Mouse (Mus musculus) gonadal fat pad, adult 2 months (tissue): Measurements from ENCODE around the gene Myh14. TPM values are rescaled to one million over a fixed set of nuclear protein-coding genes. Genes with fewer than 3 reads are reported as not detected.
"Not testable (repeated sequence)": the region's sequence is repeated elsewhere in the genome, so short reads cannot be mapped to it uniquely, and the experiment has no call there.

Experiments used
- DNase-seq: peaks from one replicate; pipeline ENCODE4 v3.0.0-alpha.2; 2012; ENCODE audit warnings: low read depth
- polyA plus RNA-seq: library from polyadenylated mRNA; depleted of rRNA; stranded (reverse); fragments of >200 nt; gene quantifications from 2 replicates; pipeline ENCODE4 v1.2.3, GENCODE M21; 2012; rRNA removed

Myh14 gene
- polyA plus RNA-seq, result 5.7 and 6.2 TPM in 2 replicates

GRCm38 (mm10) chr7:44670803-44671202 is at the start of gene Myh14:
Gene Myh14 (minus strand): TSS chr7:44670843.
- DNase-seq, result no peak

GRCm38 (mm10) chr7:44709881-44710280 is 39.2 kb upstream of the Myh14 start:
- no peak for DNase-seq

DNA sequence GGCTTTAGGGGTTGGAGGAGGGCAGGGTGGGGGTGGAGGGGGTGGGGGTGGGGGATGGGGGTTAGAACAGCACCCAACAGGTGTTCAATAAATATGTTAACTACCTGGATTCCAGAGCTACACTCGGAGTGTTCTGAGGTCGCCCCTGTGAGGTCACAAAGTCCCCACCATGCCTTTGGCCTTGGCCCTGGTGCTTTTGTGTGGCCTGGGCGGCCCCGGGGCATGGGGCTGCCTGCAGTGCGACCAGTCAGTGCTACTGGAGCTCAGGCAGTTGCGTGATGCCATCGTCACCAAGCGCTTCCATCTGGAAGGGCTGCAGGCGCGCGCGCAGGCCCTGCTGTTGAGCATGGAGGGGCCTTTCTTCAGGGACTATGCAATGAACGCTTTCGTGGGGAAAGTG is 37.9 kb upstream of the Myh14 start, which contains the start of gene Izumo2:
Gene Izumo2, plus strand, starts transcription at position 169 of the 400 bp plus-strand sequence.
- no peak for DNase-seq

DNA sequence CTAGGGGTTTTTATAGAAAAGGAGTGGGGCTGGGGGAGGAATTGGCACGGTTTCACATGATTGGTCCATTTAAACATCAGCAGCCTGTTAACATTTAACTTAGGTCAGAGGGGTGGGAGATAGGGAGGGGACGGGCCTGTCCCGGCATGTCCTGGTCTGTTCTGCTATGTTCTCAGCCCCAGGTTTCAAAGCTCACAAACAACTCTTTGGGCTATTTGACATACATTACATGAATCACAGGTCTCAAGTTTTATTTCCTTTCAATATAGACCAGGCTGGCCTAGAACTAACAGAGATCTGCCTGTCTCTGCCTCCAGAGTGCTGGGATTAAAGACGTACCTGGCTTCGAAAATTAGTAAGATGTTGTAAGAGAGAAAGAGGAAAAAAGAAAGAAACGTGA is 37.5 kb upstream of the Myh14 start:
- not testable (repeated sequence) for DNase-seq

DNA sequence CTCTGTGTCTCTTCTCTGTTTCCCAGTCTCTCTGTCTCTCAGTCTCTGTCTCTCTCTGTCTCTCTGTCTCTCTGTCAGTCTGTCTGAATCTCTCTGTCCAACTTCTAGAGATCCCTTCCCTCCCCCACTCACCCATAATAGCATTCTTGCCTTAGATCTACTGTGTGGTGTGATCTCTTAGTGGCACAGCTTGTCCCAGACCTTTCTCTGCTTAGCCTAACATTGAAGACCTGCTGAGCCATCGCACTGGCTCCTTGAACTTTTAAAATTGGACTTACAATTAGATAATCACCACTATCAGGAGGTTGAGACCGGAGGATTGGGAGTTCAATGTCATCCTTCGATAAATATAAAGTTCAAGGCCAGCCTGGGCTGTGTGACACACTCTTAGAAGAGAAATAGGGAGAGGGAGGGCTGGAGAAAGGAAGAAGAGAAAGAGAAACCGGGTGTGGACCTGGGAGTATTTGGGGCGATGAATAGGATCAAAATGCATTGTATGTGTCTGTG is 36.6 kb upstream of the Myh14 start:
- DNase-seq, result no peak

DNA sequence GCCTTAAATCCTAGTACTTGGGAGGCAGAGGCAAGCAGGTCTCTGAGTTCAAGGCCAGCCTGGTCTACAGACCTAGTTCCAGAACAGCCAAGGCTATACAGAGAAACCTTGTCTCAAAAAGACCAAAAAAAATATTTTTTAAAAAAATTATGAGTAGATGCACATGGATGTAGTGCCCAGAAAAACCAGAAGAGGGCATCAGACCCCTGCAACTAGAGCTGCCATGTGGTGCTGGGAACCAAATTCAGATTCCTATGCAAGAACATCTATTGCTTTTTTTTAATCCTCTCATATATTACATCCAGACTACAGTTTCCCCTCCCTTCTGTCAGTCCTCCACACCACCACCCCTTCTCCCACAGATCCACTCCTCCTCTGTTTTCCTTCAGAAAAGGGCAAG is 35.7 kb upstream of the Myh14 start:
- DNase-seq, result no peak

DNA sequence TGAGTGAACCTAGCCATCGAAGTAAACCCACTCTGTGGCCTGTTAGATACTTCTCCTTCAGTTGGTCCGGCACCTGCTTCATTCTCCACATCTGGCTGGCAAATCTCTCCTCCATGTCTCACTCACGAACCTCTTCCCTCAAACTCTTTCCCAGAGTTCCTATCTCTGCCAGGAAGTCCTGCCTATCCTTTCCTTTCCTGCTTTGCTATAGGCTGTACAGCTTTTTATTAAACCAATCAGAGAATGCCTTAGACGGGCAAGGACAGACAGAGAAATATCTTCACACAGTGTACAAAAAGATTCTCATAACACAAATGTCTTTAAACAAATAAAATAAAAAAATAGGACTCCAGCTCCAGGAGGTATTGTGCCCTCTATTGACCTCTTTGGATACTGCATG is 34.4 kb upstream of the Myh14 start:
- no peak for DNase-seq

GRCm38 (mm10) chr7:44704363-44704762 is 33.7 kb upstream of the Myh14 start:
- DNase-seq, result no peak

GRCm38 (mm10) chr7:44702985-44703384 is 32.3 kb upstream of the Myh14 start:
- DNase-seq, result no peak

- no peak for DNase-seq
Observed at GRCm38 (mm10) chr7:44701921-44702320, 31.3 kb upstream of the Myh14 start.

GRCm38 (mm10) chr7:44697980-44698379 is 27.3 kb upstream of the Myh14 start:
- DNase-seq, result no peak

DNA sequence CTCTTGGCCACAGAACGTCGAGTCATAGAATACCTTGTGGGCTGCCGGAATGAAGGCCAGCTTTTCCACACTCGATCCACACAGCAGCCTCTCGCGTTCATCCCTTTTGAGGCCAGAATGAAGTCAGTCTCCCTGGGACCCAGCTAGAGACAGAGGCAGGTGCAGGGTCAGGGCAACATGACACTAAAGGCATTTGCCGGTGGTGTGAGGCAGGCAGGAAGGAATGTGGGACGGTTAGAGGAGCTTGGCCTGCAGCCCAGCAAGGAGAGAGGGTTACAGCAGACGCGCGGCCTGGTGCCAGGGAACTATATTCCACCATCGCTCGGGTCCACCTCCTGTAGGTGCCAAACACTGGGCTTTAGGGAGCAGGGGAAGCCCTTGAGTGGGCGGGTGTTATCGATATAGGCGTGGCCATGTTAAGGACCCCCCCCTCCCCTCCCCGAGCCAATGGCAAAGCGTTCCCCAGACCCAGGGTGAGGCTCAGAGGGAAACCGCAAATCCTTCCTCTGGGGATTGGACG is 26.6 kb upstream of the Myh14 start:
- DNase-seq, result no peak

GRCm38 (mm10) chr7:44695223-44695622 is 24.6 kb upstream of the Myh14 start:
- DNase-seq, result no peak

DNA sequence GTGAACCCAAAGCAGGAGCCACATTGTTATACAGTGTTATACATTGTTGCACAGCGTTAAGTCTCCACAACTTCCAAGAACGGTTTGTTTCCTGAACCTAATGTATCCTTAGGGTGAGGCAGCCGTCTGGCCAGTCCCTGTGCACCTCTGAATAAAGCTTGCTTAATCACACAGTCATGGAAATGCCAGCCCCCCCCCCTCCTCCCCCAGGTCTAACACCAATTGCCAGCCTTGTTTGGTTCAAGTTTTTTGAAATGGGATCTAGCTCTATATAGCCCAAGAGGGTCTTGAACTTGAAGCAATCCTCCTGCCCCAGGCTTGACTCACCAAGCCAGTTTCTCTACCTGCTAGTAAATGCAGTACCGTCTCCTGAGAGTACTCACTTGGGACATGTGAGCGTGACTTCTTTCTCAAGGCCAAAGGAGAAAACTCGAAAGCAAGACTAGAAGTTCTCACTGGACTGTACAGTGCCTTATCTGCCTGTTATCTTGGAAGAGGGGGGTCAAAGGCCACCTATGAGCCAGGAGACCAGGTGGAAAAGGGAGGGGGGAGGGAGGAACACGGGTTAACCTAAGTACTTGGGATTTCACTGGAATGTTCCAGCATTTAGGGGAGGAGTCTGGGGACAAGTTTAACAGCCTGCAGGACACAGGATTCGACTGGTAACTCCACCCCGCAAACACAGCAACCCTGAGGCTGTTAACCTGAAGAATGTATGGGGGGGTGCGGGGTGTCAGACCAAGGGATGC is 23.0 kb upstream of the Myh14 start:
- no peak for DNase-seq

GRCm38 (mm10) chr7:44689331-44689730 is 18.7 kb upstream of the Myh14 start:
- no peak for DNase-seq

DNA sequence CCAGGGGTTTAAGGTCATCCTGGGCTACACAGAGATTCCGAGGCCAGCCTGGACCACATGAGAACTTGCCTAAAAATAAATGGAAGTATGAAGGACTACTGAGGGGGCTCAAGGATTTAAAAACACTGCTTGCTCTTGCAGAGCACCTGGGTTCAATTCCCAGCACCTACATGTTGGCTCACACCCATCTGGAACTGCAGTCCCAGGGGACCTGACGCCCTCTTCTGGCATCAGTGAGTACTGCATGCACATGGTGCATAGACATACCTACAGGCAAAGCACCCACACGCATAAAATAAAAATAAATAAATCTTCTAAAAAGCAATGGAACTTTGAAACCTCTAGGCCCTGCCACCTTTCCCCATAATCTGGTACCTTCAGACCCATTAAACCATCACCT is 18.2 kb upstream of the Myh14 start:
- DNase-seq, result no peak

DNA sequence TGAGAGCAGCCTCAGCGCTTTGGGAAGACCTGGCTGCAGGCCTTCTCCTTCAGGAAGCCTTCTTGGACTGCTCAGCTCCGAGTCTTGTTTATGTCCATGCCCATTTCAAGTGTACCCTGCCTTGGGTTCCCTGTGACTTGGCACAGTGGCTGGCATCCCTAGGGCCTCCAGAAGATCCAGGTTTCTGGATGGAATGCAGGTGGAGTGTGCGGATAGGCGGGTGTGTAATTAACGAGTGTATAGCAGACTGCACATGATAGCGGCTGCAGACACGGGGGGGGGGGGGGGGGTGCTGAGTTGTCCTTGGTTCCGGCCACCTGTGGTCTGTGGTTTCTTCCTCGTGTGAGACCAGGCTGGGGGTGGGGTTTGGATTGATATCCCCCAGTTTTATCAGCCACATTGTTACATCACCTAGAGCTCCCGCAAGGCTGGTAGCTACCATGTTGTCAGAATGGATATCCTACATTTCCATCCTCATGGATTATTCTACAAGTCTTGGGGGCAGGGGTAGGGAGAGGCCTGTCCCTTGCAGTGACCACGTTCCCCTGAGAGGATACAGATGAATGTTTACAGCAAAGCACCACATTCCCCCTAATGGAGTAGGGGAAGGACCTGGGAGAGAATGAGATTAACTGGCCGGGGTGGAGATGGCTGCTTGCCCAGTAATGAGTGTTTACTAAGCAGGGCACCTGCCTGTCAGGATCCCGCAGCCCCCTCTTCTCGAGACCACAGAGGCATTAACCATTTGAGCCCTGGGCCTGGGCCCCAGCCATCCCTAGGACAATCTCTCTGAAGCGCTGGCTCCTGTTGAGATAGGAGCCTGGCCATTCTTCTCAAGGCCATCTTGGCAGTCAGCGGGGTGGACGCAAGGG is 15.1 kb upstream of the Myh14 start:
- DNase-seq, result no peak

DNA sequence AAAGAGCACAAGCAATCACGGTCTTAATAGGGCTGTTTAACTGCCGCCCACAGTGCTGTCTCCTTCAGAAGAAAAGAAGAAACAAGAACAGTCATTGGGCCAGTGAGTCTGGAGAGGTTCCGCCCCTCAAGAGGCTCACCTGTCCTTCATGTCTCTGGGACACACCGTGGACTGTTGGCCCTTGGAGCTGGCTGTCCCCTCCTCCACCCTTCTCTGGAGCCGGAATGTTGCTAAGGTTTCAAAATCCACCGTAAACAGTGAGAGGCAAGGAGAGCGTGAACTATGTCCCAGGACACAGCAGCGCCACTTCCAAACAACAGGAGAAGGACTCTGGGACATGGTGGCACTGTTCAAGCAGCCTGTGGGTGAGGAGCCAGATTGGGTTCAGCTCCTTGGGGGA is 13.0 kb upstream of the Myh14 start:
- DNase-seq, result no peak

GRCm38 (mm10) chr7:44676611-44677010 is 6.0 kb upstream of the Myh14 start:
- no peak for DNase-seq

DNA sequence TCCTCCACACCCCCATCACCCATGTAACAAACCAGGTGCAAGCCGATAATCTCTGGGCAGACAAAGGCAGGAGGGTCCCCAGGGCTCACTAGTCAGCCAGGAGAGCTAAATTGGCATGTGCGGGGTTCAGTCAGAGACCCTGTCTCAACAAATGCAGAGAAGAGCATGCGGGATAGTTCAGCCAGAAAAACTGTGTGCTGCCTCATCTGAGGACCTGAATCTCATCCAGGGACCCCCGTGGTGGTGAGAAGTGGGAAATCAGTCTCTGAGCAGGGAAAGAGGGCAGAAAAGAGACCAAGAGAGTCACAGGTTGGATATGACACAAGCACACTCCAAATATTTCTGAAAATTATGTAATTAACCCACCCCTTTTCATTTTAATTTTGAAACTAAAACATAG is 5.5 kb upstream of the Myh14 start:
- no peak for DNase-seq

DNA sequence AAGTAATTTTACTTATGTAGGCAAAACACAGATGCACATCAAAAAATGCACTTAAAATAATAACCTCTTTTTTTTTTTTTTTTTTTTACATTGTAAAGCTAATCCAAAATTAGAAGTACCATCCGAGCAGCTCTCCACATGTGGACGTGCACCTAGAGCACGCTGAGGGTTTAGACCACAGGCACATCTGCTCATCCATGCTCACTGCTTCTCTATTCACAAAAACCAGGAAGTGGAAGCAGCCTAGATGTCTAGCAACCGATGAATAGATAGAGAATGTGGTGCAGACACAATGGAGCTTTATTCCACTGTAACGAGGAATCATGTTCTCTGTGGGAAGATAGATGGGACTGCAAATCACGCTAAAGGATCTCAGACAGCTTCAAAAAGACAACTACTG is 4.5 kb upstream of the Myh14 start:
- DNase-seq, result no peak

DNA sequence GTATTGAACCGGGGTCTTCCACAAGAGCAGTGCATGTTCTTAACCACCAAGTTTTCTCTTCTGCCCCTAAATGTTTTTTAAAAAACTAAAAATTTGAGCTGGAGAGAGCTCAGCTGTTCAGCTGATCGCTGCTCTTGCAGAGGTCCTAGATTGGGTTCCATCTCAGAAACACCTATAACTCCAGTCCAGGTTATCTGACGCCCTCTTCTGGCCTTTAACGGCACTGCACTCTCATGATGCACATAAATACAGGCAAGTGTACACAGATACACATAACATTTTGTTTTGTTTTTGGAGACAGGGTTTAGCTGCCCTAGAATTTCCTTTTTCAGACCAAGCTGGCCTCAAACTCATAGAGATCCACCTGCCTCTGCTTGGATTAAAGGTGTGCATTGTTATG is 3.9 kb upstream of the Myh14 start:
- no peak for DNase-seq

- no peak for DNase-seq
Observed at GRCm38 (mm10) chr7:44672193-44672592, 1.6 kb upstream of the Myh14 start.
